Mouse (Mus musculus): ENCODE measurements around the gene Tomm20. TPM values are rescaled to one million over a fixed set of nuclear protein-coding genes. Genes with fewer than 3 reads are reported as not detected.
"Not testable (repeated sequence)": the region's sequence is repeated elsewhere in the genome, so short reads cannot be mapped to it uniquely, and the experiment has no call there.

Tomm20 gene
- polyA plus RNA-seq, 1 experiment, result 115 TPM

DNA sequence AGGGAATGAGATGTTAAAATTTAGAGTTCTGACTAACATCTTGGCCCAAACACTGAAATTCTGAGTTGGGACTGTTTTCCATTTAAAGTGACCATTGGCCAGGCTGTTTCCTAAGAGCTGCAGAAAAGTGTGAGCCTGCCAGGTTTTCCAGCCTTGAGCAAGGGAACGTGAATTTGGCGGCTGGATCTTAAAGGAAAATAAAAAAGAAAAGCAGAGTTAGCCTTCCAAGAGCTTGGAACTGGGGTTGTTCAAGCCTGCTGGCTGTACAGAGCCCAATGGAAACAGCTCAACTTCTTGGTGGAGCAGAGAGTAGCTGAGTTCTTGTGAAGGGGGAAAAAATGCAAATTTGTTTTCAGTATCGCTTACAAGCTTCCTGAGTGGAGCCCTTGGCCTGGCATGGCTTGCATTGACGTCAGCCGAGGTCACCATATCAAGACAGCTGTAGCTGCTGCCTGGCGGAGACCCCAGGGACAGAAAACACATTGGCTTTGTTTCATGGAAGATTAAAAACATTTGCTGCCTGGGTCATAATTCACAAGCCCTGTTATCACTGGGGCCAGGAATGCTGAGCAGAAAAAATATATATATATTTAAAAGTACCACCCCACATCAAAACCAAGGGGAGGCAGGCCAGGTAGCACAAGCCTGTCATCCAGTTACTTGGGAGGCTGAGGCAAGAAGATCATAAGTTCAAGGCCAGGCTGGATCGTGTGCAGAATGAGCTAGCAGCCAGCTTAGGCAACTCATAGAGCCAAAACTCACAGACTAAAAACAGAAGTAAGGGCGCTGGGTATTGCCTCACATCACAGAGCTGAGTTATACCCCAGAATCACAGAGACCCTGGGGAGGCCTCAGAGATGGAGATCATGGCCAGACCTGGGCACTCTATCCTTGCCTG is 58.7 kb downstream of the Tomm20 start:
- peak in 1 of 2 experiments; percentile 37 for DNase-seq (ENCODE audit: extremely low spot score in 1 of 2, low spot score in 1 of 2)

DNA sequence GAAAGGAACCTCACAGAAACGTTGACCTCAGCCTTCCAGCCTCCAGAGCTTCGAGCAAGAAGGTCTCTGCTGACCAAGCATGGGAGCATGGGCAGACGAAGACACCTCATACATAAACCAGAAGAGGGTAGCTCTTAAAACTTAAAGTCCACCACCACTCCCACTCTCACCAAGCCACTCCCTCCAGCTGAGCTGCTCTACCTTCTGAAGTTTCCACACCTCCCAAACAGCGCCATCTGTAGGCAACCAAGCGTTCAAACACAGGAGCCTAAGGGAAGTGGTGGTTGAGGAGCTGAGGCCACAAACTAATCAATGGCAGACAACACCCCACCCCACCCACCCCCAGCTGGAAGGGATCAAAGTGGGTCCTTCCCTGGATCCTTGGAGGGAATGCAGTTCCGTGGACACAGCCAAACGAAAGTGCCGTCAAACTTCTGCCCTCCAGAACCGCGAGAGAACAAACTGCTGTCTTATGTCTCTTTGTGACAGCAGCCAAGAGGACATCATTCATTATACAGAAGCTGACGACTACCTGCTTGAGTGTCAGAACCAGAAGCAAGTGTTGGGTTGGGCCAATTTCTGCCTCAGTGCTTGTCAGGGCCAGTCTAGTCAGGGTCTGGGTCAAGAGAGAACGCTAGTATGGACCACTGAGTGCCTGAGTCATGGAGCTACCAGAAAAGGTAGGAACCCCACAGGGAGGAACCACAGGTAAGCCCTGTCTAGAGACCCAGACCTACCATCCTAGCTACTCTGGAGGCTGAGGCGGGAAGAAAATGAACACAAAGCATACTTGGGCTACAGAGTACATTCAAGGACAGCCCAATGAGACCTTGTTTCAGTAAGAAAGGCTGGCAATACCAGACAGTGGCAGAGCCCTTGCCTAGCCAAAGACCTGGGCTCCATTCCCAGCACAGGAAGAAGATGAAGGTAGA is 59.8 kb downstream of the Tomm20 start:
- DNase-seq (ENCODE audit: extremely low spot score in 1 of 2, low spot score in 1 of 2), result no peak

DNA sequence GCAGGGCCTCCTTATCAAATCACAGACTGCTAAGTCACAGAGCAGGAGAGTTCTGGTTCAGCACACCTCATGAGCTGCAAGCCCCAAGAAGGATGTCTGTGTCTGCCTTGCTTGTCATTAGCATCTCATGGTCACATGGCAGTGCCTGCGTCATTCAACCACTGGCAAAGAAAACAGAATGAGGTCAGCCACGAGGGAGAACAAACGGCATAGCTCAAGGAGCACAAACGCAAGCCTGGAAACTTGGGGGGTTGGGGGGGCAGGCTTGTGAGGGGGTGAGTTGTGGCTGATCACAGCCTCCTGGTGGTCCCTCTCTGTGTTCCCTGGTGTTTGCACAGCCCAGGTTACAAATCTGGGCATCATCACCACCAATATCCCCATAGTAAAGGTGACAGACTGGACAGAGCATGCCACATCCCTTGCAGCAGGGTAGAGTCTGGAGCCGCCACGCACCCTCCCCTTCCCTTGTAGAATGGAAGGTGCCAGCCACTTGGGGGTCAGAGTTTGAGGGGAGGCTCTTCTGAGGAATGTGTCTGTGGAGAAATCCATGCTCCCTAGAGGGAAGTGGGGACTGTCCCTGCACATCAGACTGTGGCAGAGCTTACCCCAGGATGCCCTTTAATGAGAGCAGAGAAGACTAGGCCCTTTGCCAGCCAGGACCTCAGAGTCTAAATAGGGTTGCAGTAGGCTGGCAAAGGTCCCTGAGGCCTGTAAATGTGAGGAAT is 61.3 kb downstream of the Tomm20 start:
- peak in 1 of 2 experiments; percentile 77 for DNase-seq (ENCODE audit: extremely low spot score in 1 of 2, low spot score in 1 of 2)

GRCm38 (mm10) chr8:126883752-126884151 is 61.9 kb downstream of the Tomm20 start:
- no peak for DNase-seq (ENCODE audit: extremely low spot score in 1 of 2, low spot score in 1 of 2)

DNA sequence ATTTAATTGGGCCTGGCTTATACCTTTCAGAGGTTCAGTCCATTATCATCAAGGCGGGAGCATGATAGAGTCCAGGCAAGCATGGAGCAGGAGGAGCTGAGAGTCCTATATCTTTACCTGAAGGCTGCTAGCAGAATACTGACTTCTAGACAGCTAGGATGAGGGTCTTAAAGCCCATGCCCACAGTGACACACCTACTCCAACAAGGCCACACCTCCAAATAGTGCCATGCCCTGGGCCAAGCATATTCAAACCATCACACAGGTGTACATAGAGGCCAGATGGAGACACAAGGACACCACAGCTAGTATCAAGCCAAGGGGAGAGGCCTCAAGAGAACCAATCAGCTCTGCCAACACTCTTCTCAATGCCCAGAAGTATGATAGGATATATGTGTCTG is 63.1 kb downstream of the Tomm20 start:
- not testable (repeated sequence) for DNase-seq (ENCODE audit: extremely low spot score in 1 of 2, low spot score in 1 of 2)

DNA sequence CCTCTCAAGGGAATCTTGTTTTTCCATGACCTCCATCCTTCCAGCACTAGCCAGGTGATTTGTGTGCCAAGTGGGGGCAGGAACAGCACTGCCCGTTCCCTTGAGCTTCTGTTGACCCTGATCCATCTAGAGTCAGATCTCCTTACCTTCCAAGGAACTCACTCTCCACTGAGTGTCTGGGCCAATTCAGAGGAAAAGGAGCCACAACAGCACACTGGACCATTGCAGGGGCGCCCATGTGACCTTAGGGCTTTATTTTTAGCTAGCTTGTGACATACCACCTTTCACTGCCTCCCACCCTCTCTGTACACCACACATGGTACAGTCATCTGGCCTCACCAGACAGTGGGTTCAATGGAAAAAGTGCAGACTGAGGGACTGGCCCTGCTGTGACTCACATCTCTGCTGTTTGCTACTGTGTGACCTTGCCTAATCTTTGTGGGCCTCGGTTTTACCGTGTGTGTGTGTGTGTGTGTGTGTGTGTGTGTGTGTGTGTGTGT is 64.0 kb downstream of the Tomm20 start:
- DNase-seq (ENCODE audit: extremely low spot score in 1 of 2, low spot score in 1 of 2), result no peak

Other genes starting within 250 kb of the Tomm20 start
- 9.6 and 11.6 TPM in 2 replicates for gene Rbm34, start 25.2 kb upstream of the Tomm20 start, polyA plus RNA-seq (2012; rRNA removed)
- 10.1 and 11.9 TPM in 2 replicates for gene Pard3, start 118.0 kb upstream of the Tomm20 start, polyA plus RNA-seq (2012; rRNA removed)